Mouse (Mus musculus): ENCODE data around the gene Ldha. TPM values are rescaled to one million over a fixed set of nuclear protein-coding genes. Genes with fewer than 3 reads are reported as not detected.
"Not testable (repeated sequence)": the region's sequence is repeated elsewhere in the genome, so short reads cannot be mapped to it uniquely, and the experiment has no call there.

Gene Ldha
- polyA plus RNA-seq, 1 experiment from 2014 or later: 3,173 TPM

DNA sequence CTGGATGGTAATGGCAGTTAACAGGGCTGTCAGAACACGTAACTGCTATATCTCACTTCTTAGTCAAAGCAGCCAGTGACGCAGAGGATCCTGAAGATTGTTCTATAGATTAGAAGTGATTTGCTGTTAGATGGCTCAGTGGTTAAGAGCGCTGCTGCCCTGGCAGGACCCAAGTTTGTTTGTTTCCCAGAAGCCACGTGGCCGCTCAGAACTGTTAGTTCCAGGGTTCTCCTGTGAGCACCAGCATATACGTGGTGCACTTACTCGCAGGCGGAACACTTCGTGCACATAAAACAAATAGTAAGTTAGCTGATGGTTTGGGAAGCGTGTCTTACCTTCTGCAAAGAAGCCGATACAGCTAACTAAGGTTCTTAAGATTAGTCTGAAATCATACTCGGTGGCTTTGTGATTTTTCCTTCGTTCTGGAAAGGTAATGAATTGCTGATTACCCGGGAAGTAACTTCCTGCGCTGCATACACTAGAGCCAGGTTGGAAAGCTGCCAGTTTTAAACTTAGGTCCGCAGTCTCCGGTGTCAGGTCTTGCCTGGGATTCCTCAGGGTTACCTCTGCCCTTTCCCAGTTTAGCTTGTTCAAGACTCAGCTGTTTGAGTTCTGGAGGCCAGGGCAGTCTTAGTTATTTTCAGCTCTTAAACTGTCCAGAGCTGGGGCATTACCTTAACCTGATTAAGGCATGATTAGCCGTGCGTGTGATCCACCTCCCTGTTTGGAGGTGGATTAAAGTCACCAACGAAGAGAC is 14.1 kb upstream of the Ldha start:
- Histone ChIP-seq H3K9me3 (ENCODE audit: control insufficient read depth, low read length) (no peaks in the 10 kb centered on the region), H3K36me3 (ENCODE audit: control insufficient read depth, insufficient read depth, low read length) (peaks cover 3% of the 10 kb centered on the region; the same call in 1 of the 2 replicates), H3K27me3 (replicated peaks; ENCODE audit: control insufficient read depth, insufficient read depth, low read length) (no peaks in the 10 kb centered on the region), H3K4me1 (ENCODE audit: control insufficient read depth, insufficient read depth, low read length) (peaks cover 21% of the 10 kb centered on the region), H3K9ac (ENCODE audit: low read depth, low read length) (0 out of 2 replicates have a peak overlapping the region, but pooled peaks have one; percentile 16), H3K4me2 (ENCODE audit: low read depth, low read length) (no peak overlapping the region), H3K27ac (ENCODE audit: low read length) (peak overlapping the region; percentile 28; the same call in 1 of the 2 replicates), H3K4me3 (ENCODE audit: low read length) (no peak overlapping the region)
- ATAC-seq: 0 out of 2 replicates have a peak, but pooled peaks have one; percentile 21
- 54% methylated on average over 20 of the region's 20 CpGs for WGBS

DNA sequence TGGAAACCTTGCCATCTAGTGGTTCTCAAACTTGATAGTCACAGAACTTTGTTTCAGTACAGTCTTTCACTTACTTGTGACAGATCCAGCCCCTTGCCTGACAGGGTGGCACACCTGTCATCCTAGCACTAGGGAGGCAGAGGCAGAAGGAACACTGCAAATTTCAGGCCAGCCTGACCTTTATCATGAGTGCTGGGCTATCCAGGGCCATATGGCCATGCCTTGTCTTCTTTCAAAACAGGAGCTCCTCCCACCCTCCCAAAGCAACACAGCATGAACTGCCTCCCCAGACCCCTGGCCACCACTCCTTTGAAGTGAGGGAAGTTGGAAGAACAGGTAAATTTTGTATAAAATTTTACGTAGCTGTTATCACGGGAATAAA is 13.5 kb upstream of the Ldha start:
- no peaks in the 10 kb centered on the region for H3K27me3 ChIP-seq (replicated peaks; ENCODE audit: control insufficient read depth, insufficient read depth, low read length)
- 0 out of 2 replicates have a peak overlapping the region, but pooled peaks have one; percentile 16 for H3K9ac ChIP-seq (ENCODE audit: low read depth, low read length)
- 82% methylated on average over 2 of the region's 2 CpGs for WGBS
- no peaks in the 10 kb centered on the region for H3K9me3 ChIP-seq (ENCODE audit: control insufficient read depth, low read length)
- H3K27ac ChIP-seq (ENCODE audit: low read length): no peak overlapping the region
- peaks cover 21% of the 10 kb centered on the region for H3K4me1 ChIP-seq (ENCODE audit: control insufficient read depth, insufficient read depth, low read length)
- no peak overlapping the region for H3K4me2 ChIP-seq (ENCODE audit: low read depth, low read length)
- H3K4me3 ChIP-seq (ENCODE audit: low read length): no peak overlapping the region
- ATAC-seq: no peak
- H3K36me3 ChIP-seq (ENCODE audit: control insufficient read depth, insufficient read depth, low read length): peaks cover under 1% of the 10 kb centered on the region; the same call in 1 of the 2 replicates

DNA sequence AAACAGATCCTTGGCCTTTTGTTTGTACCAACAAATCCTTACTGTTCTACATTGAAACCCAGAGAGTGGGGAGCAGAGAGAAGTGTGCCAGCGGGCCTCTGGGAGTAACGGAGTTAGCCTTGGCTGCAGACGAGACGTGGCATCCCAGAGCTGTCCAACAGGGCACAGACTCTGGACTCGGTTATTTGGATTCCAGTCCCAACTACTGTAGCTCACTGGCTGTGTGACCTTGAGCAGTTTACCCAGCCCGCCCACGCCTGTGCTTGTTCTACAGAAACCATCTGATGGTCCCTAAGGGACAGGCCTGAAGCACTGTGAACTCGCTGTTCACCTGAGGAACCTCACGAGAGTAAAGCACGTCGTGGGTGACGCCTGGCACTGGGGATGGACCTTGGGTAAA is 11.4 kb upstream of the Ldha start:
- Histone ChIP-seq H3K4me2 (ENCODE audit: low read depth, low read length) (no peak overlapping the region), H3K4me3 (ENCODE audit: low read length) (no peak overlapping the region), H3K27ac (ENCODE audit: low read length) (peak overlapping the region; percentile 75), H3K36me3 (ENCODE audit: control insufficient read depth, insufficient read depth, low read length) (no peaks in the 10 kb centered on the region), H3K9me3 (ENCODE audit: control insufficient read depth, low read length) (no peaks in the 10 kb centered on the region), H3K27me3 (replicated peaks; ENCODE audit: control insufficient read depth, insufficient read depth, low read length) (no peaks in the 10 kb centered on the region), H3K9ac (ENCODE audit: low read depth, low read length) (no peak overlapping the region), H3K4me1 (ENCODE audit: control insufficient read depth, insufficient read depth, low read length) (peaks cover 31% of the 10 kb centered on the region)
- 77% methylated on average over 12 of the region's 12 CpGs for WGBS
- ATAC-seq: peak; percentile 7; the same call in 1 of the 2 replicates

DNA sequence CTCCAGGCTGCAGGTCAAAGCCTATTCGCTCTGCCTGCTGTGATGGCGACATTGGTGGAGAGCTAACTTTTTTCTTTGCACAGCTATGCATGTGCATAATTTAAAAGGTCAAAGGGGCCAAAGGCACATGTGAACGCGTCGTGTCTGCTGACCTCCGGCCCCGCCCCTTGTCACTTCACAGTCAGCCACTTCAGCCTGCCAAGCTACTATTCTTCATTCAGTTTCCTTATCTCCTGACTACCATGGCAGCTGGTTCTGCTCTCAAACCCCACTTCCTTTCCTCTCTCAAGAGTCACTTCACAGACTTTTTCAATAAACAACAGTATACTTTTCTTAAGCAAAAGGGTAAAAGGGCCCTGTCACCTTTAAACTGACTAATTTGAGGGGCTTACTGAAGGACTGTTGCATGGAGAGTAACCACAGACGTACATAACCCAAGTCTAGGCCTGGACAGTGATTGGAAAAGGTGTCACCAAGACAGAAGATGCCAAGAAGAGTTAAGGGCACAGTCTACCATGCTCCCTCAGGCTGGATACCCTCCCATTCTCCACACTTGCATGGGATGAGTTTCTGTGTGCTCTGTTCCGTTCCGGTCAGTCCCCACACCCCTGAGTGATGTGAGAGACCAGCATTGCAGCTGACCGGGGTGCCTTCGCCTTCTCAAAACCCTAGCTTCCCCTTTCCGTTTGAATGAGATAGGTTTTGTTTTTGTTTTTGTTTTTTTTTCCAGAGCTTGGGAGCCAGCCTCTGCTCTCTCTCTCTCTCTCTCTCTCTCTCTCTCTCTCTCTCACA is 10.3 kb upstream of the Ldha start:
- ATAC-seq: peak; percentile 11; the same call in 1 of the 2 replicates
- Histone ChIP-seq H3K4me2 (ENCODE audit: low read depth, low read length) (no peak overlapping the region), H3K9ac (ENCODE audit: low read depth, low read length) (no peak overlapping the region), H3K4me3 (ENCODE audit: low read length) (no peak overlapping the region), H3K27me3 (replicated peaks; ENCODE audit: control insufficient read depth, insufficient read depth, low read length) (no peaks in the 10 kb centered on the region), H3K4me1 (ENCODE audit: control insufficient read depth, insufficient read depth, low read length) (peaks cover 38% of the 10 kb centered on the region), H3K9me3 (ENCODE audit: control insufficient read depth, low read length) (no peaks in the 10 kb centered on the region), H3K27ac (ENCODE audit: low read length) (peak overlapping the region; percentile 75), H3K36me3 (ENCODE audit: control insufficient read depth, insufficient read depth, low read length) (no peaks in the 10 kb centered on the region)
- WGBS: 59% methylated on average over 13 of the region's 13 CpGs

DNA sequence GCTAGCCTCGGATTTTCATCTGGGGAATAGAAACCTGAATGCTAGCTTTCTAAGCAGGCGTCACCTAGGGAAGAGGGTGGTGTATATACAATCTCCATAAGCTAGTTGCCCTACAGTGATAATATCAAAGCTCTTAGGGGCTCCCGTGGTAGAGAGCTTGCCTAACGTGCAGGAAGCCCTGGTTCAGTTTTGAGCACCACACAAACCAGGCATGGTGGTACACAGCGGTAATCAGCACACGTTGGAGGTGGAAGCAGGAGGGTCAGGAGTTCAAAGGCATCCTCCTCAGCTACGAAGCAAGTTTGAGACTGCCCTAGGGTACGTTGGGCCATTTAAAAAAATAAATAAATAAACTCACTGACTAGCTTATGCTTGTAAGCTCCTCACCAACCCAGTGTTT is 9.6 kb upstream of the Ldha start:
- Histone ChIP-seq H3K4me3 (ENCODE audit: low read length) (no peak overlapping the region), H3K9ac (ENCODE audit: low read depth, low read length) (no peak overlapping the region), H3K36me3 (ENCODE audit: control insufficient read depth, insufficient read depth, low read length) (no peaks in the 10 kb centered on the region), H3K9me3 (ENCODE audit: control insufficient read depth, low read length) (no peaks in the 10 kb centered on the region), H3K27ac (ENCODE audit: low read length) (no peak overlapping the region), H3K4me2 (ENCODE audit: low read depth, low read length) (no peak overlapping the region), H3K27me3 (replicated peaks; ENCODE audit: control insufficient read depth, insufficient read depth, low read length) (no peaks in the 10 kb centered on the region), H3K4me1 (ENCODE audit: control insufficient read depth, insufficient read depth, low read length) (peaks cover 38% of the 10 kb centered on the region)
- ATAC-seq: no peak
- WGBS: 80% methylated on average over 8 of the region's 8 CpGs

DNA sequence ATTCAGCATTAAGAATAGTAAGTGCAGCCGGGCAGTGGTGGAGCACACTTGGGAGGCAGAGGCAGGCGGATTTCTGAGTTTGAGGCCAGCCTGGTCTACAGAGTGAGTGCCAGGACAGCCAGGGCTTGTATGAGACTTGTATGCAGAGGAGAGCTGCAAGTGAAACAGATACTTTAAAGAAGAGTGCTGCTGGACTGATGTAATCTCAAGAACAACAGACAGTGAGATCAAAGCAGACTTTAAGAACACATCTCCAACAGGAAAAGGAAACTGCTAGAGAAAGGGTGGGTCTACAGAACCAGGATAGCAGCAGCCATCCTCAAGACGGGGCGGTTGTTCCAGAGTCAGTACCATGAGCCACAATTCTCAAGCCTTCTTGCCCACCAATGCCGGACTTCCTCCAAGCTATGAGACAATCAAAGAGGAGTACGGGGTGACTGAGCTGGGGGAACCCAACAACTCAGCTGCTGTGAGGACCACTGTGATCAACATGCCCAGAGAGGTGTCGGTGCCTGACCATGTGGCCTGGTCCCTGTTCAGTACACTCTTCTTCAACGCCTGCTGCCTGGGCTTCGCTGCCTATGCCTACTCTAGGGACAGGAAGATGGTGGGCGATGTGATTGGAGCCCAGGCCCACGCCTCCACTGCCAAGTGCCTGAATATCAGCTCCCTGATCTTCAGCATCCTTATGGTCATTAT is 9.0 kb upstream of the Ldha start:
- not testable (repeated sequence) for H3K9me3 ChIP-seq (ENCODE audit: control insufficient read depth, low read length); H3K27ac ChIP-seq (ENCODE audit: low read length); H3K36me3 ChIP-seq (ENCODE audit: control insufficient read depth, insufficient read depth, low read length); ATAC-seq; H3K4me2 ChIP-seq (ENCODE audit: low read depth, low read length); H3K27me3 ChIP-seq (replicated peaks; ENCODE audit: control insufficient read depth, insufficient read depth, low read length); H3K9ac ChIP-seq (ENCODE audit: low read depth, low read length); H3K4me3 ChIP-seq (ENCODE audit: low read length)
- 94% methylated on average over 11 of the region's 11 CpGs for WGBS
- peaks cover 35% of the 10 kb centered on the region for H3K4me1 ChIP-seq (ENCODE audit: control insufficient read depth, insufficient read depth, low read length)

DNA sequence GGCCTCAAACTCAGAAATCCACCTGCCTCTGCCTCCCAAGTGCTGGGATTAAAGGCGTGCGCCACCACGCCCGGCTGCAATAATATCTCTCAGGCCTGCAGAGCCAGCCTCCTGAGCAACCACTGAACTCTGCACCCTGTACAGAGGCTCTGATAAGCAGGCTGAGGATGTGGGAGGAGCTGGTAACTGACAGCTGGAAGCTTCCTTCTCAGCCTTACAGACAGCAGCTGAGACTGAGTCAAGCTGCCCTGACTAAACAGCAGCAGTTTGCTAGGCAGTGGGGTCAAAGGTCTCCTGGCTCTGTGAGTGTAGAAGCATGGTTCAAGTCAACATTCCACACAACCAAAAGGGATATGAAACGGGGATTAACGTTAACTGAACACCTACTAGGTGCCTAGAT is 8.0 kb upstream of the Ldha start:
- Histone ChIP-seq H3K27me3 (replicated peaks; ENCODE audit: control insufficient read depth, insufficient read depth, low read length) (no peaks in the 10 kb centered on the region), H3K4me3 (ENCODE audit: low read length) (no peak overlapping the region), H3K4me1 (ENCODE audit: control insufficient read depth, insufficient read depth, low read length) (peaks cover 34% of the 10 kb centered on the region), H3K9ac (ENCODE audit: low read depth, low read length) (no peak overlapping the region), H3K27ac (ENCODE audit: low read length) (peak overlapping the region; percentile 75), H3K36me3 (ENCODE audit: control insufficient read depth, insufficient read depth, low read length) (no peaks in the 10 kb centered on the region), H3K9me3 (ENCODE audit: control insufficient read depth, low read length) (no peaks in the 10 kb centered on the region), H3K4me2 (ENCODE audit: low read depth, low read length) (no peak overlapping the region)
- ATAC-seq: peak; percentile 95
- WGBS: 43% methylated on average over 6 of the region's 6 CpGs

DNA sequence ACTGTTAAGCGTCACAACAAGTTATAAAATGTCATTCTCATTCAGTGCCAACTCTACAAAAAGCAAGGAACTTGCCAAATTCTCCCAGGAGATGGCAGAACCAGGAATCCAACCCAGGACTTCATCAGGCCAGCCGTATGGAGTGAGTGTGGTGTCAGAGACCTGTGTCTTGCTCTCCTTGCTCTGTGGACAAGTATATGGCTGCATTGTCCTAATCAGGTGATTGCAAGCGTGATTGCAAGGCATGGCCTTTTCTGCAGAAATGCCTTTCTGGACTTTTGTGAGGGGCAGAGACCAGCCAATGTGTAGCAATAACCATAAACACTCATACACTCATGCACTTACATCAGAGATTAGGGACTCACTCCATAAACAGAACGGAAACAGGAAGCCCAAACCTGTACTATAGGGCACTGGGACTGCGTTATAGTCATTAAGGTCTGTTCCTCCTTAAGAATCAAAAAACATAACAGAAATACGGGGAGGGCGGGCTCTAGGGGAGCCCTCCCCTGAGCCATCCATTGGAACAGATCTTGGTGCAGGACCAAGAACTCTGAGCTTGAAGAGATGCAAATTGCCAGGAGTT is 7.5 kb upstream of the Ldha start:
- Histone ChIP-seq H3K4me3 (ENCODE audit: low read length) (no peak overlapping the region), H3K9ac (ENCODE audit: low read depth, low read length) (no peak overlapping the region)
- peak; percentile 70 for ATAC-seq

More for the DNA sequence above, 7.5 kb upstream of the Ldha start:
- no peaks in the 10 kb centered on the region for H3K27me3 ChIP-seq (replicated peaks; ENCODE audit: control insufficient read depth, insufficient read depth, low read length)
- WGBS: 67% methylated on average over 7 of the region's 7 CpGs
- H3K4me2 ChIP-seq (ENCODE audit: low read depth, low read length): no peak overlapping the region
- H3K36me3 ChIP-seq (ENCODE audit: control insufficient read depth, insufficient read depth, low read length): no peaks in the 10 kb centered on the region
- no peaks in the 10 kb centered on the region for H3K9me3 ChIP-seq (ENCODE audit: control insufficient read depth, low read length)
- peaks cover 39% of the 10 kb centered on the region for H3K4me1 ChIP-seq (ENCODE audit: control insufficient read depth, insufficient read depth, low read length)
- peak overlapping the region; percentile 75 for H3K27ac ChIP-seq (ENCODE audit: low read length)
